Mouse (Mus musculus) T-helper 2 cell (primary cell): ENCODE data around the gene Tspan31.

Source experiments
- in situ Hi-C: fragments of 300-600 bp; cut with MboI, MseI; formaldehyde crosslinking; loops from one replicate; pipeline ENCODE4 v1.15.1; 2025; ENCODE audit warnings: high pct_unique_total_duplicates

Tspan31 gene

GRCm38 (mm10) chr10:127048608-127049394 lies 21.3 kb downstream of the Tspan31 start:
- in situ Hi-C loops, result loop anchor here (10.0 to 25.0 kb wide), 2 partner anchors 626 to 1864 kb away; partner anchors contain the start of genes Bloc1s1, Cd63 and Rdh5

GRCm38 (mm10) chr10:127047954-127048353 lies 22.1 kb downstream of the Tspan31 start, which contains the start of gene Cyp27b1:
Gene Cyp27b1, plus strand, starts transcription at chr10:127048250.
- in situ Hi-C loops, result loop anchor here (10.0 to 25.0 kb wide), 2 partner anchors 627 to 1864 kb away; partner anchors contain the start of genes Bloc1s1, Cd63 and Rdh5

- in situ Hi-C loops, result loop anchor here (10.0 to 25.0 kb wide), 2 partner anchors 632 to 1869 kb away; partner anchors contain the start of genes Bloc1s1, Cd63 and Rdh5
These were observed 26.9 kb downstream of the Tspan31 start for GRCm38 (mm10) chr10:127043187-127043586.

GRCm38 (mm10) chr10:127042468-127043115 lies 27.5 kb downstream of the Tspan31 start:
- in situ Hi-C loops, result loop anchor here (10.0 to 25.0 kb wide), 2 partner anchors 632 to 1870 kb away; partner anchors contain the start of genes Bloc1s1, Cd63 and Rdh5

- in situ Hi-C loops, result loop anchor here (10.0 to 25.0 kb wide), 2 partner anchors 633 to 1870 kb away; partner anchors contain the start of genes Bloc1s1, Cd63 and Rdh5
These were observed 28.2 kb downstream of the Tspan31 start for GRCm38 (mm10) chr10:127041774-127042338.

- in situ Hi-C loops, result loop anchor here (10.0 to 25.0 kb wide), 2 partner anchors 633 to 1871 kb away; partner anchors contain the start of genes Bloc1s1, Cd63 and Rdh5
These were observed 28.7 kb downstream of the Tspan31 start, which contains the start of the genes Mettl1 and Eef1akmt3 for GRCm38 (mm10) chr10:127041274-127041766. Gene Mettl1, plus strand, starts transcription at chr10:127041414. Gene Eef1akmt3, minus strand, starts transcription at chr10:127041513.

- in situ Hi-C loops, result loop anchor here (10.0 to 25.0 kb wide), 2 partner anchors 634 to 1872 kb away; partner anchors contain the start of genes Bloc1s1, Cd63 and Rdh5
These were observed 29.4 kb downstream of the Tspan31 start for GRCm38 (mm10) chr10:127040569-127041214.

- in situ Hi-C loops, result loop anchor here (25.0 kb wide), 1 partner anchor 1875 kb away; the partner anchor contains the start of genes Bloc1s1, Cd63 and Rdh5
These were observed 32.4 kb downstream of the Tspan31 start for GRCm38 (mm10) chr10:127037641-127038040.

- in situ Hi-C loops, result loop anchor here (25.0 kb wide), 1 partner anchor 1876 kb away; the partner anchor contains the start of genes Bloc1s1, Cd63 and Rdh5
These were observed 33.8 kb downstream of the Tspan31 start for GRCm38 (mm10) chr10:127036273-127036672.

GRCm38 (mm10) chr10:127033301-127033741 lies 36.7 kb downstream of the Tspan31 start:
- in situ Hi-C loops, result loop anchor here (25.0 kb wide), 1 partner anchor 1879 kb away; the partner anchor contains the start of genes Bloc1s1, Cd63 and Rdh5

GRCm38 (mm10) chr10:127030336-127031296 lies 39.4 kb downstream of the Tspan31 start, which contains the start of gene Tsfm:
Gene Tsfm, minus strand, starts transcription at chr10:127030840.
- in situ Hi-C loops, result loop anchor here (25.0 kb wide), 1 partner anchor 1882 kb away; the partner anchor contains the start of genes Bloc1s1, Cd63 and Rdh5

- in situ Hi-C loops, result loop anchor here (5.0 kb wide), 1 partner anchor 51 kb away; no protein-coding TSS in a partner anchor
These were observed 51.6 kb downstream of the Tspan31 start for GRCm38 (mm10) chr10:127018422-127018821.
